Mouse (Mus musculus) adrenal gland, adult 8-10 months (tissue): ENCODE measurements around the gene Tdrkh. TPM values are rescaled to one million over a fixed set of nuclear protein-coding genes. Genes with fewer than 3 reads are reported as not detected.
A peak's percentile ranks its signal among the peaks of the same experiment; 100 is the strongest.

Experiments
- DNase-seq: peaks from one replicate; pipeline ENCODE4 v3.0.0; 2022
- total RNA-seq, 4 experiments: library from RNA; stranded (reverse); gene quantifications; 2 replicates each; pipeline ENCODE4 v1.2.4; 2022

Gene Tdrkh
- 10 to 100 TPM in 3 of 4 experiments, 1 to 10 TPM in 1; 10.0 to 22.5 (median 15.9) TPM for total RNA-seq

GRCm38 (mm10) chr3:94413031-94413679, at the start of gene Tdrkh:
Tdrkh (plus strand) TSS chr3:94413273.
- peak; percentile 96 for DNase-seq

GRCm38 (mm10) chr3:94363291-94364153, 49.6 kb upstream of the Tdrkh start:
- peak; percentile 36 for DNase-seq

DNA sequence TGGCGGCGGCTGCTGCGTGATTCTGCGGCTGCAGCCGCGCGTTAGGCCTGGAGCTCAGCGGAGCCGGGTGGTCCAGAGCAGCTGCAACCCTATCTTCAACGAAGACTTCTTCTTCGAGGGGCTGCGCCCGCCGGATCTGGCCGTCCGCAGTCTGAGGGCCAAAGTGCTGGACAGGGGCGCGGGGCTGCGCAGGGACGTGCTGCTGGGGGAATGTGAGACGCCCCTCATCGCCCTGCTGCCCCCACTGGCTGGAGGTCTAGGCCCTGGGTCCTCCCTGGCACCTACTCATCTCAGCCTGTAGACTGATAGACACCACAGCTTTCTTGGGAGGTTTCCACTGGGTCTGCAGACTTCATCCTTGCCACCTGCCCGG, 48.9 kb upstream of the Tdrkh start:
- no peak for DNase-seq

GRCm38 (mm10) chr3:94366761-94367160, 46.3 kb upstream of the Tdrkh start:
- peak; percentile 64 for DNase-seq

- no peak for DNase-seq
Observed at GRCm38 (mm10) chr3:94367511-94367910, 45.6 kb upstream of the Tdrkh start.

GRCm38 (mm10) chr3:94368631-94369030, 44.4 kb upstream of the Tdrkh start:
- DNase-seq = no peak

DNA sequence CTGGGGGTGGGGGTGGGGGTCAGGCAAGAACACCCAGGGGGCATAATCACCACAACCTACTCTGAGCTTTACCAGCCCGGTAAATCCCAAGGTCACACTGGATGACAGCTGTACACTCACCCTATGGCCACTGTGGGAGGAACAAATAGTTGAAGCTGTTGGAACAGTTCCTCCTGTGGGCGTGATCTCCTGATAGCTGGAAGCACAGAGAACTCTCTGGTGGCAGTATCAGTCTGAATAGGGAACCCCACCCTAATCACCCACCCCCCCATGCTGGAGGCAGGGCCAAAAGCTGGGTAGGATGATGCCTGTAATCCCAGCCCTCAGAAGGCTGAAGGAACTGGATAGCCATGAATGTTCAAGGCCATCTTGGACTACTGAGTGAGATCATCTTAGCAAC, 43.4 kb upstream of the Tdrkh start:
- no peak for DNase-seq

GRCm38 (mm10) chr3:94371637-94372036, 41.4 kb upstream of the Tdrkh start:
- DNase-seq = peak; percentile 90

DNA sequence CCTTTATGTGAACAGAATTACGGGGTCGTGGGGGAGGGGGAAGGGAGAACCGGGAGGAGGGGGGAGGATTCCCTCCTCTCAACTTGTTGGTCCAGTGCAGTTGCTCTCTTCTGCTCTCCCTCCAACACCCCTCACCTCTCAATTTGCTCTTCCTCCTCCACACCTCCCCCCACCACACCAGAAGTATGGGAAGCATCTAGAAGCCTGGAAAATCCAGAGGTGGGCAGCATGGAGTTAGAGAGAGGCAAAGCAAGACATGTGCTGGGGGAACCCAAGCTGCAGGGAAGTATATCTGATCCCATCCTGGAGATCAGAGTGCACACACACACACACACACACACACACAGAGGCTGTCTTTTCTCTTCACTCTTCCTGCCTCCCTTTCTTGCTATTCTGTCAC, 41.0 kb upstream of the Tdrkh start:
- no peak for DNase-seq

GRCm38 (mm10) chr3:94372641-94373040, 40.4 kb upstream of the Tdrkh start, which contains the start of gene Rorc:
Rorc (plus strand) TSS chr3:94372794.
- DNase-seq = peak; percentile 61

DNA sequence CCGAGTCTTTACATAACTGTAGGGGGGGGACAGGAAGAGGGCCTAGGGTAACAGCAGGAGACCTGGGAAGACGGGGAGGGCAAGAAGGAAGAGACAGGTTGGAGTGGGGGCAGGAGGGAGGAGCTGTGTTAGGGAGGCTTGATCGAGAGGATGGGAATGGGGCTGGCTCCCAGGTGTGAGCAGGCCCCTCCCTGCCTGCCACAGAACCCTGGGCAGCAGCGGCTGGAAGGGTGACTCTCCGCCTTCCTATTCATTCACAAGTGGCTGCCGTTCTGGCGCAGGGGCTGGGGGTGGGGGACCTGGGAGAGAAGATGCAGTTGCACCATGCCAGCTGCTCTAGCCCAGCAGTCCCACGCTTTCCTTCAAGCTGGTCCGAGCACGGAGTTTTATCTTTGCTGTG, 40.0 kb upstream of the Tdrkh start:
- DNase-seq = no peak

DNA sequence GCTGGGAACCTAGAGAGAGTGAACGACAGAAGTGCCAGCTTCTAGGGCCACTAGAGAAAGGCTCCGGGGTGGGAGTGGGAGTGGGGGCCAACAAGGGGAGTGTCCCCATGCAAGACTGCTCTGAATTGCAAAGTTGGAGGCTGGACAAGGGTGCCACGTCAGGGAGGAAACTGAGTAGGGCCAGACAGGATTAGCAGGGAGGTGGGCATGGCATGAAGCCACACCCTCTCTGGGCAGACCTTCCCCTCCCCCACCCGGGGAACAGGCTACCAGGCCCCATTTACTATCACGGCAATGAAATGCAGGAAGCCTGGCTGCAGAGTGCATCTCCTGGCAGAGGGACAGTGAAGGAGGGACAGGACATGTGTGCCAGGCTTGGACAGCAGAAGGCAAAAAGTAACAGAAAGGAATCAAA, 39.5 kb upstream of the Tdrkh start:
- DNase-seq = no peak

GRCm38 (mm10) chr3:94374636-94375035, 38.4 kb upstream of the Tdrkh start:
- no peak for DNase-seq

DNA sequence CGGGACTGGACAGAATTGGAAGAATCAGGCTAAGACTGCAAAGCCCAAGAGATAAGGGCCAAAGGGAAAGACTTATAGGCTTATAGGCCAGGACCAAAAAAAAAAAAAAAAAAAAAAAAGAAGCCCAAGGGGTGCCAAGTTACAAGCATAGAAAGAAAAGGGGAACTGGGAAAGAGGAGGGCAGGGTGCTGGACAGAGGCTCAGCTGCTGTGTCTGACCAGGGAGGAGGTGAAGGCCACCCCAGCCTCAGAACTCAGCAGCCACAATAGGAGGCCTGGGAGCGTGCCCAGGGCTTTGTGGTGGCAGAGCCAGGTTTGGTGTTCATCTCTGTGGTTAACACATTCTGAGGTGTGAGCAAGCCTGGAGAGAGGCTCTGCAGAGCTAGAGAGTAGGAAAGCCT, 37.9 kb upstream of the Tdrkh start:
- no peak for DNase-seq

GRCm38 (mm10) chr3:94375861-94376260, 37.2 kb upstream of the Tdrkh start:
- no peak for DNase-seq

DNA sequence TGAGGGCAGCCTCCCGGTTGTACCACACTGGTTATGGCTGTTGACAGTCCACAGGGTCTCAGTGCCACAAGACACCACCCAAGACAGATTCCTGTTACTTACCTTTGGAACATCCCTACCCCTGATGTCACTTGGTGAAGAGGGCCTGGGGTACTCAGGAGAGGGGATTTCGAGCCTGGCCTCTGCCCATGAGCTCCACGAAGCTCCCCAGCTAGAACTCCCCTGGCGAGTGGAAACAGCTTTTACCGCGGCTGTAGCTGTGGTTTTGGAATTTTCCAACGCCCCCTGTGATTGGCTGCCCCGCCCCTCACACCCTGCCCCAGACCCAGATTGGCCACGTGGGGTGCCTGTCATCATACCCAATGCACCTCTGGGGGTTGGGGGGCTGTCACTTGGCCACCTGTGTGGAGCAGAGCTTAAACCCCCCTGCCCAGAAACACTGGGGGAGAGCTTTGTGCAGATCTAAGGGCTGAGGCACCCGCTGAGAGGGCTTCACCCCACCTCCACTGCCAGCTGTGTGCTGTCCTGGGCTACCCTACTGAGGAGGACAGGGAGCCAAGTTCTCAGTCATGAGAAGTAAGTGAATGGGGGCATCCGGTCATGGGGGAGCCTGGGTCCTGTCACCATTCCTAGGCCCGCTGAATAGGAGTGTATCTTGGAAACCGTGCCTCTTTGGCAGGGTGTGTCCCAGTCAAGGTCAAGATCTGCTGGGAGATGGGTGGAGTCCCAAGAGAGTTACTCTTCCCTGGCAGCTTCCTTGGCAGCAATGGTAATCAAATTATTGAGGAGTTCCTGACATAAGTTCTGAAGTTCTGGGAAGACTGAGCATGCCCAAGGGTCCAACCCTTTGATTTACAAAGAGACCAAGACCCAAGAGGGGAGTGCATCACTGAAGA, 35.8 kb upstream of the Tdrkh start:
- no peak for DNase-seq

- DNase-seq = no peak
Observed at GRCm38 (mm10) chr3:94379831-94380510, 33.1 kb upstream of the Tdrkh start.

DNA sequence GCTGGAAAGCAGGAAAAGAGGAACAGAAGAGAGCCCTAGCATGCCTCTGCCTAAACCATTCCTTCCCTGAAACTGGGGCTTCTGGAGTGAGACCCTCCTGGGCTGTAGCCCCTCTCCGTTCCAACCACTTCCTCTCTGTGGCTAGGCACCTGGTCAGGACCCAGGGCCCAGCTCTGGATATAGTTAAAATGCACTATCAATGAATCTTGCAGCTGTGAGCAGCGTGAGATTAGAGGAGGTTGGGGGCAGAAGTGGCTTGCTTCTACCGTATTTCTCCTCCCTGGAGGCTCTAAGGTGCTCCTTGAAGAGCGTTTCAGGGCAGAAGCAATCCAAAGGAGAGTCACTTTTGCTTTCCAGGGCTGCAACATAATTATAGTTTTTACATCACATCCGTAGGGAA, 30.8 kb upstream of the Tdrkh start:
- no peak for DNase-seq

DNA sequence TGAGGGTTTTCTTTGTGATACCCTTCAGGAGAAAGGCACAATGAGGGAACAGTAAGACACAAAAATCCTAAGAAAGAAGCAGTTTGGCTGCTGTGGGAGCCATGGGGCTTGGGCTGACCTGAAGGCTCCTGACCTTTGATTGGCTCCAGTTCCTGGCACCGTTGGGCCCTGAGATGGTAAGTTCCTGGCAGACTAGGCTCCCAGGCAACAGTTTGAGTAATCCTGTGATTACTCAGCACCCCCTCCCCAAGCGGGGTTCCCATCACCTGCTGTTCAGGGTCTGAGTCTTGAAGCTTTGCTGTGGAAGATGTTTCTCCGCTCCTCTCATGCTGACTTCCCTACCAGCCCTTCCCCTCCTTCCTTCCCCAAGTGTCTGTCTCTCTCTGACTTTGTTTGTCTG, 29.6 kb upstream of the Tdrkh start:
- DNase-seq = no peak

- no peak for DNase-seq
Observed at GRCm38 (mm10) chr3:94386671-94387070, 26.4 kb upstream of the Tdrkh start.

DNA sequence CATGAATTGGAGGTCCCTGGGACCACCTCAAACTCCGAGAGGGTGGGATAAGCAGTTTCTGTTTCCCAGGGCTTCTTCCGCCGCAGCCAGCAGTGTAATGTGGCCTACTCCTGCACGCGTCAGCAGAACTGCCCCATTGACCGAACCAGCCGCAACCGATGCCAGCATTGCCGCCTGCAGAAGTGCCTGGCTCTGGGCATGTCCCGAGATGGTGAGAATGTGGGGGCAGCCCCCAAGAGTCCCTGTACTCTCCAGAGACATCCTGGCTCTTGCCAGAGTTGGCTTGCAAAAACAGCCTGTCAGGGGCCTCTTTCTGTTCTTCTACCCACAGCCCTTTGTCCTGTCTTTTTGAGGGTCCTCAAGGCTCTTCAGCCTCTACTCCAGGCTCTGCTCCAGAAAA, 25.7 kb upstream of the Tdrkh start:
- no peak for DNase-seq

- no peak for DNase-seq
Observed at GRCm38 (mm10) chr3:94388047-94388446, 25.0 kb upstream of the Tdrkh start.
